Mouse (Mus musculus) megakaryocyte, embryonic 14.5 days (primary cell): ENCODE measurements at regions not wholly inside any gene's neighbourhood (a gene's known extent, or its start where the extent isn't known, plus 50 kb on each side); places are given as distances from the start of the nearest gene placed in this dataset.

Experiments used
- H3K27me3 ChIP-seq: replicated peaks from 2 replicates; pipeline ENCODE3; 2012; ENCODE audit warnings: inconsistent platforms
- H3K36me3 ChIP-seq: replicated peaks from 2 replicates; pipeline ENCODE3; 2012; ENCODE audit warnings: low read length, inconsistent platforms, mixed read lengths
- H3K4me1 ChIP-seq: 2 replicates; pipeline ENCODE4 v1.6.1; 2012; ENCODE audit warnings: inconsistent platforms
- H3K4me3 ChIP-seq: replicated peaks from 2 replicates; pipeline ENCODE3; 2012; ENCODE audit warnings: moderate library complexity, mild to moderate bottlenecking, inconsistent platforms
- H3K9me3 ChIP-seq: 2 replicates; pipeline ENCODE4 v1.6.1; 2012; ENCODE audit warnings: inconsistent platforms
- FLI1 ChIP-seq: IDR thresholded peaks from 2 replicates; pipeline ENCODE4 v1.6.1; 2012; ENCODE audit warnings: low read length, inconsistent platforms, mixed read lengths
- GATA1 ChIP-seq: IDR thresholded peaks from 3 replicates; pipeline ENCODE4 v1.6.1; 2012; ENCODE audit warnings: mixed read lengths, low read length, inconsistent platforms, borderline replicate concordance

DNA sequence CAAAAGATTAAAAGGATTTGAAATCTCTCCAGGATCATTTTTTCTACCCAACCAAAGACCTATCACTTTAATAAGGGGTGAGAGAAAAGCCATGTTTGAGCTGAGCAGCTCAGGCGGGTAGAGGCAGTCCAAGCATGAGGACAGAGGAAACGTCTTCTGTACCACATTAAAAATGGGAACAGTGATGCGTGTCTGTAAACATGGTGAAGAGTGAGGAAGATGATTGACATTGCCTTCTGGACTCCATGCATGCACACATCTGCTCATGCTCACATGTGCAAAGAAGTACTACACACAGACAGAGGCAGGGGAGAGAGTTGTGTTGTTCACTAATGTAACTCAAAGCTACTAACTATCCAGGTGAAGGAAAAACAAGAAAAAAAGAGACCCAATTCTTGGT lies 243.4 kb upstream of the Htr2a start:
- Histone ChIP-seq H3K4me3 (no peak overlapping the region), H3K27me3 (peaks cover under 1% of the 10 kb centered on the region), H3K4me1 (no peaks in the 10 kb centered on the region), H3K9me3 (no peaks in the 10 kb centered on the region), H3K36me3 (no peaks in the 10 kb centered on the region)
- TF ChIP-seq GATA1 (no peak), FLI1 (no peak)

DNA sequence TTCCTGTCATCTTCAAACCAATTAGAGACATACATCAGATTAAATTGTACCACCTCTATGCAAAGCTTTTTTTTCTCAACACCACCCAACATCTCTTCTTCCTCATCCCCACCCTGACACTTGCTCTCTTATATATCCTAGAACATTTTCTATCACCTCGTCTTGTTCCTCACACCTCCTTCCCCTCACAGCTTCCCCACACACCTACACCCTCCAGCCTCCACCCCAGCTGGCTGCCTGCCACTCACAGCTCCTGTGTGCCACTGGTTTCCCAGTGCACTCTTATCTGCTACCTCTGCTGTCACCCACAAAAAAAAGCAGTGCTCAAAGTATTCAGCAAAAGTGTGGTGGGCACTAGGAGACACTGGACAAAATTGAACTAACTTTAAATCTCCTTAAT lies 231.2 kb upstream of the Htr2a start:
- TF ChIP-seq FLI1: no peak
- TF ChIP-seq GATA1: no peak
- Histone ChIP-seq H3K27me3 (no peaks in the 10 kb centered on the region), H3K4me3 (no peak overlapping the region), H3K4me1 (no peaks in the 10 kb centered on the region), H3K36me3 (no peaks in the 10 kb centered on the region), H3K9me3 (no peaks in the 10 kb centered on the region)

DNA sequence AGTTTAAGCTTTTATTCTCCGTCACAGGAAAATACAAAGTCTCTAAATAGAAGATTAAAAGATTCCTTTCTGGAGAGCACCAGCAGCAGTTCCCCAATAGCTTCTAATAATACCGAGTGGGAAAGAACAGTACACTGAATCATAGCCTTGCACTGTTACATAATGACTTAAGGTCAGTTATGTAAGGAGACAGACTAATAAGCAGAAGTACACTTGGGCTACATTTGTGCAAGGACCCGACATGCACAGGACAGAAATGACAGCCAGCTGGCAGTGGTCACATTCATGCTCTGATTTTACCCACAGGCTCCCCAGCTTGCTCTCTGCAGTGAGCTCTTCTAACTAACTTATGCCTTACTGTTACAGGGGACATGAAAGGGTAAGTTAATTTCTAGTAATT lies 212.4 kb upstream of the Htr2a start:
- Histone ChIP-seq H3K4me1 (no peaks in the 10 kb centered on the region), H3K27me3 (no peaks in the 10 kb centered on the region), H3K9me3 (peaks cover 9% of the 10 kb centered on the region), H3K36me3 (no peaks in the 10 kb centered on the region), H3K4me3 (no peak overlapping the region)
- TF ChIP-seq GATA1: no peak
- TF ChIP-seq FLI1: no peak

DNA sequence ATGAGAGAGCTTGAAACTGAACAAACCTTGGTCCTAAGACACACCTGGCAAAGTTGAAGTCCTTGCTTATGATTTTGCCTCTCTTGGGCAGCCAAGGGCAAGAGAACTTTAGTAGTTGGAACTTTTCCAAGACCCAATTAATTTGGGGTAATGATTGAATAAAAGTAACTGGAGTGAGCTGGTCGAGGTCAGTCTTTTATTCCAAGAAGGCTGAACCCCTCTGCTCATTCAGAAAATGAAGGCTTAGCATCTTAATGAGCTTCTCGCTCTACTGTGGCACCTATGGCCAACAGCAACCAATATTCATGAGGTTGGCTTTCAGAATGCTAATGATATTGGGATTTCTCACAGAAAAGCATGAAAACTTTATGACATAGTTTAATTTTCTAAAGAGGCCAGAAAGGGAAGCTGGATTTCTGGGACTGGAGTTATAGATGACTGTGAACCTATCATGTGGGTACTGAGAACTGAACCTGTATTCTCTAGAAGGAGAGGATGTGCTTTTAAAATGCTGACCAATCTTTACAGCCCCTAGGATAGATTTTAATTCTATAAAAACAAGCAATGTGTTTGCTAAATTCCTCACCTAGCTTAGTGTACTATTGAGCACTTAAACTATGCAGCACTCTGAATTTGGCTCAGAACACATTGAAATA lies 176.5 kb upstream of the Htr2a start:
- Histone ChIP-seq H3K27me3 (no peaks in the 10 kb centered on the region), H3K9me3 (no peaks in the 10 kb centered on the region), H3K4me3 (no peak overlapping the region), H3K4me1 (peaks cover 6% of the 10 kb centered on the region; the same call in 1 of the 2 replicates), H3K36me3 (no peaks in the 10 kb centered on the region)
- TF ChIP-seq FLI1: no peak
- TF ChIP-seq GATA1: no peak

DNA sequence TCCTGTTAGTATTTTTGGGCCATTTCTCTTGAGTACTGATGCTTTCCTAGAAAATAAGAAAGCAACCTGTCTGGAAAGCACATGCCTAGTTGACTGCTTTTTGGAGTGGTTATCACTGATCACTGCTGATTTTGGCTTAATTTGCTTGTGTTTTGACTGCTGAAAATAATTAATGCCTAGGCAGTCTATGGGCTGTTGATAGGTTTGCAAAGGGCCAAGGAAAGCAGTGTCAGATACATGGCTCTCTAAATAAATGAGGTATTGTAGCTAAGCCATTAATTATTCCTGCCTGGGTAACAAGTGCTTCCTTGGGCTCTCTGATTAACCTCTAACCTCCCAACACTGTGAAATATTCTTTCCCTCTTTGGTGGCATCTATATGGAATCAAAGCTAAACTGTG lies 145.1 kb upstream of the Htr2a start:
- TF ChIP-seq FLI1 (no peak), GATA1 (no peak)
- Histone ChIP-seq H3K36me3 (no peaks in the 10 kb centered on the region), H3K4me3 (no peak overlapping the region), H3K9me3 (0 out of 2 replicates have a peak, but pooled peaks cover 4% of the 10 kb centered on the region), H3K4me1 (peaks cover 15% of the 10 kb centered on the region), H3K27me3 (peaks cover 2% of the 10 kb centered on the region)

DNA sequence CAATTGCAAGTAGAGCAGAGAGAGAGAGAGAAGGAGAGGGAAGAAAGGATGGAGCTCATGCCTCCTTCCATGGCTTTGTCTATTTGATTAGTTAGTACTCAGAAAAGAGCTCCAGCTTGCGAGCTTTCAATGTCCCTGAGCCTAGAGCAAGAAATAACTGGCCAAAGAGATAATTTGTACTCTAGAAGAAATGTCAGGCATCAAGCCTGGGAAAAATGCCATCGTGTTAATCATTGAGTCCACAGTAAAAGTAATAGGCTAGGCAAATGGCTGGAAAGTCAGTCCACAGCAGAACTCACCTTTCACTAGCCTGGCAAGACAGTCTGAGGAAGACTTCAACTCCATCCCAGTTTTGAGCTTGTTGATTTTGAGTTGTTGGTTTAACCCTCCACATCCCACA lies 129.1 kb upstream of the Htr2a start:
- no peaks in the 10 kb centered on the region for H3K36me3 ChIP-seq
- no peaks in the 10 kb centered on the region for H3K9me3 ChIP-seq
- TF ChIP-seq FLI1 (no peak), GATA1 (no peak)
- H3K4me3 ChIP-seq: no peak overlapping the region
- H3K27me3 ChIP-seq: no peaks in the 10 kb centered on the region
- no peaks in the 10 kb centered on the region for H3K4me1 ChIP-seq

DNA sequence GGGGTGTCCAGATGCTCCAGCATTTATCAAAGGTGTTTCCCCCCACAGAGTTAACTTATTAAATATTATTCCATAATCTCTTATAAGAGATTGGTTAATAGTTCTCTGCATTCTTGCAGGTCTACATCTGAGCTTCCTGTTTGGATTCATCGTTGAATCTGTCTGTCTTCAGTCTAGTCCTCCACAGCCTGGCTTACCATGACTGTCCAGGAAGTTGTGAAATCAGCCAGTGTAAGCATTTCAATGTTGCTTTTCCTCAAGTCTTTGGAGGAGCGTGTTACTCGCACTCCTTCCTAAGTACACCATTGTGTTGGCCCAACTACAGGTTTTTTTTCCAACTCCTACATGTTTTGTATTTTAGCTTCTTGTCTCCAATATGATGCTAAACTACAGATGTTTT lies 124.2 kb upstream of the Htr2a start:
- Histone ChIP-seq H3K27me3 (no peaks in the 10 kb centered on the region), H3K36me3 (no peaks in the 10 kb centered on the region), H3K9me3 (no peaks in the 10 kb centered on the region), H3K4me3 (no peak overlapping the region), H3K4me1 (no peaks in the 10 kb centered on the region)
- TF ChIP-seq GATA1: no peak
- TF ChIP-seq FLI1: no peak

DNA sequence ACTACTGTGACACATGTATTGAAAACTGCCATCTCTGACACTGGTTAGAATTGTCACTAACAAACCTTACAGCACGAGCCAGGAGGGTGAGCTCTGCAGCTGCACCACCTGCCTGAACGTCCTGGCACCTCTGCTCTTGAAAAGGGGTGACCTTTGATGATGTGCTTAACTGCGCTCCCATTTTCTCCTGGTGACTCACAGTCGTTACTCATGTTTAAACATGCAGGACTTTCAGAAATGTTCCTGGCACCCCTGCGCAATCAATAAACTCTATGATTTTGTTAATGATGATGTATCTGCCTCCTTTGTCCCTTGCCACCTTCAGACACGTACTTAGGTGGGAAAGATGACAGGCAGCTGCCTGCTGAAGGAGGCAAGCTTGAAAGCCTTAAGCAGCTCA lies 121.1 kb upstream of the Htr2a start:
- no peaks in the 10 kb centered on the region for H3K4me1 ChIP-seq
- TF ChIP-seq FLI1: no peak
- no peaks in the 10 kb centered on the region for H3K36me3 ChIP-seq
- H3K27me3 ChIP-seq: no peaks in the 10 kb centered on the region
- no peaks in the 10 kb centered on the region for H3K9me3 ChIP-seq
- H3K4me3 ChIP-seq: no peak overlapping the region

DNA sequence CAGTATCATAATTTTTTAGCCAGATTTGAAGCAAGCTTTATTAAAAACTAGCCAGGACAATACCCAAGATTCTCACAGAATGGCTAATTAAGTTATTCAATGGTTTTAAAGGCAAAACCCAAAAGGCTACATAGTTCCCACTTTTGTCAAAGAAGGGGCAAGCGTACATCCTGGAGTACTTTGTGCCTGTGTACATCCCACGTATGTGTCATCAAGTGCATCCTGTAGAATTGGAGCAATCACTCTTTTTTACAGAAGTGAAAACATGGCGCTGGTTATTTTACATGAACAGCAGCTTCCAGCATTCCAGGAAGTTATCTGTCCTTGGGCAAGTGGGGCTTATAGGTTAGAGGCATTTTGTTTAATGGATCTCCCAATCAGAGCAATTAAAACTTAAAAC lies 119.0 kb upstream of the Htr2a start:
- no peaks in the 10 kb centered on the region for H3K4me1 ChIP-seq

DNA sequence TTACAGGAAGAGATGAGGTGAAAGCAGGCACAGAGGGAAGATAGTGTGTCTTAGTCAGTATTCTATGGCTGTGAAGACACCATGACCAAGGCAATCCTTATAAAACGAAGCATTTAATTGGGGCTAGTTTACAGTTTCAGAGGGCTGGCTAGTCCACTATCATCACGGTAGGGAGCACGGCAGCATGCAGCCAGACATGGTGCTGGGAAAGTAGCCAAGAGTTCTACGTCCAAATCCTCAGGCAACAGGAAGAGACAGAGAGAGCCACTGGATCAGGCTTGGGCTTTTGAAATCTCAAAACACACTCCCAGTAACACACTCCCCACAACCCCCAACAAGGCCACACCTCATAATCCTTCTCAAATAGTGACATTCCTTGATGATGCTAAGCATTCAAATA lies 113.4 kb upstream of the Htr2a start:
- Histone ChIP-seq H3K9me3 (no peaks in the 10 kb centered on the region), H3K4me3 (no peak overlapping the region), H3K27me3 (no peaks in the 10 kb centered on the region), H3K4me1 (no peaks in the 10 kb centered on the region), H3K36me3 (no peaks in the 10 kb centered on the region)
- TF ChIP-seq GATA1 (no peak), FLI1 (no peak)

More for the DNA sequence above, 119.0 kb upstream of the Htr2a start:
- no peak overlapping the region for H3K4me3 ChIP-seq
- no peaks in the 10 kb centered on the region for H3K27me3 ChIP-seq
- TF ChIP-seq GATA1 (no peak), FLI1 (no peak)
- H3K9me3 ChIP-seq: no peaks in the 10 kb centered on the region
- no peaks in the 10 kb centered on the region for H3K36me3 ChIP-seq
